Mouse (Mus musculus): ENCODE measurements around the gene Crybg3. TPM values are rescaled to one million over a fixed set of nuclear protein-coding genes. Genes with fewer than 3 reads are reported as not detected.

The Crybg3 gene
- polyA plus RNA-seq, 2 experiments = 0.55 to 0.86 TPM

GRCm38 (mm10) chr16:59516965-59517364, 83.8 kb downstream of the Crybg3 start:
- TF ChIP-seq CTCF (IDR thresholded peaks at IDR 0.05; ENCODE audit: low read depth) (no peak), EP300 (IDR thresholded peaks at IDR 0.05; ENCODE audit: low read depth) (no peak)
- no peaks in the 10 kb centered on the region for H3K27me3 ChIP-seq (ENCODE audit: control insufficient read depth, insufficient read depth, low read length)
- 74% methylated on average over 10 of the region's 10 CpGs for WGBS (ENCODE audit: insufficient replicate concordance)
- ATAC-seq (ENCODE audit: insufficient read depth) = no peak
- no peak overlapping the region for H3K27ac ChIP-seq
- H3K9me3 ChIP-seq (ENCODE audit: control insufficient read depth, low read length) = no peaks in the 10 kb centered on the region
- DNase-seq (ENCODE audit: low read depth in 3 of 3, low spot score in 3 of 3) = no peak
- no peak overlapping the region for H3K9ac ChIP-seq (replicated peaks)
- no peaks in the 10 kb centered on the region for H3K4me1 ChIP-seq (replicated peaks; ENCODE audit: control insufficient read depth in 2 of 2, insufficient read depth in 2 of 2, low read length in 1 of 2)
- H3K4me2 ChIP-seq (ENCODE audit: low read depth) = no peak overlapping the region
- H3K36me3 ChIP-seq (replicated peaks; ENCODE audit: control insufficient read depth, insufficient read depth, low read depth) = no peaks in the 10 kb centered on the region
- no peak overlapping the region for H3K4me3 ChIP-seq (ENCODE audit: insufficient read depth in 1 of 2, low read depth in 2 of 2, low read length in 2 of 2)

DNA sequence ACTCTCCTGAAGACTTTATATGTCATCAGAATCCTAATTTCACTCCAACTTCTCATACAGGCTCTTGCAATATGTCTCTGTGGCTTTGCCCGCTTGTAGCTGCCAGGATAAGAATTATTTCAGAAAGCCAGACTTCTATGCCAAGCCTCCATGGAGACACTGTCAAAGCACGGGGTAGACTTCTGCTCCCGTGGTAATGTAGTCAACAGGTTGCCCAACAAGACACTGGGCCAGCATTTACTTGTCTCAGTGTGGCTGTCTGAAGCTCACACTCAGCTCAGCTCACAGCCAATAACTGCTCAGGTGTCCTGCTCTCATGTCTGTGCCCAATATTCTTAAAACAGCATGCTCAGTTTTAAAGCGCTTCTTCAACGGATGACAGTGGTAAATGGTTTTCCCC, 85.6 kb downstream of the Crybg3 start:
- 68% methylated on average over 5 of the region's 5 CpGs for WGBS (ENCODE audit: insufficient replicate concordance)
- no peak overlapping the region for H3K4me3 ChIP-seq (ENCODE audit: insufficient read depth in 1 of 2, low read depth in 2 of 2, low read length in 2 of 2)

DNA sequence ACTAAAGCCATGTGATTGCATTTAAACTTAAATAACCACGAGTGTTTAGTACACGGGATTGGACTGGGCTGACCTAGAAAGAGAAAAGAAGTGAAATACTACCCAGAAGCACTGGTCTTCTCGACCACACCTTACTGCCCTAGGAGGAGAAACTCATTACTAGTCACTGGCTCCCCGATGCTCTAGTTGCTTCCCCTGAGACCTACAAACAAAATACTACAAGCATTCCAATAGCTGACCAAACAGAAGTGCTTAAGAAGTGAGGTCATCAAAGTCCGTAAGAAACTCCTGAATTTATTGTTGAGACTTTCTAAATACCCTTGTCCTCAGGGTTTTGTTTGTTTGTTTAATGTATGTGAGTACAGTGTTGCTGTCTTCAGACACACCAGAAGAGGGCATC, 90.9 kb downstream of the Crybg3 start:
- no peaks in the 10 kb centered on the region for H3K9me3 ChIP-seq (ENCODE audit: control insufficient read depth, low read length)
- no peak overlapping the region for H3K4me3 ChIP-seq (ENCODE audit: insufficient read depth in 1 of 2, low read depth in 2 of 2, low read length in 2 of 2)
- no peak overlapping the region for H3K27ac ChIP-seq
- DNase-seq (ENCODE audit: low read depth in 3 of 3, low spot score in 3 of 3) = no peak
- ATAC-seq (ENCODE audit: insufficient read depth) = no peak
- no peaks in the 10 kb centered on the region for H3K27me3 ChIP-seq (ENCODE audit: control insufficient read depth, insufficient read depth, low read length)
- H3K9ac ChIP-seq (replicated peaks) = no peak overlapping the region
- TF ChIP-seq EP300 (IDR thresholded peaks at IDR 0.05; ENCODE audit: low read depth) = no peak
- TF ChIP-seq CTCF (IDR thresholded peaks at IDR 0.05; ENCODE audit: low read depth) = no peak
- WGBS (ENCODE audit: insufficient replicate concordance) = 65% methylated on average over 5 of the region's 5 CpGs
- H3K4me2 ChIP-seq (ENCODE audit: low read depth) = no peak overlapping the region
- H3K4me1 ChIP-seq (replicated peaks; ENCODE audit: control insufficient read depth in 2 of 2, insufficient read depth in 2 of 2, low read length in 1 of 2) = no peaks in the 10 kb centered on the region
- H3K36me3 ChIP-seq (replicated peaks; ENCODE audit: control insufficient read depth, insufficient read depth, low read depth) = no peaks in the 10 kb centered on the region

More for the DNA sequence above, 85.6 kb downstream of the Crybg3 start:
- Histone ChIP-seq H3K4me2 (ENCODE audit: low read depth) (no peak overlapping the region), H3K36me3 (replicated peaks; ENCODE audit: control insufficient read depth, insufficient read depth, low read depth) (no peaks in the 10 kb centered on the region), H3K27me3 (ENCODE audit: control insufficient read depth, insufficient read depth, low read length) (no peaks in the 10 kb centered on the region), H3K9me3 (ENCODE audit: control insufficient read depth, low read length) (no peaks in the 10 kb centered on the region), H3K4me1 (replicated peaks; ENCODE audit: control insufficient read depth in 2 of 2, insufficient read depth in 2 of 2, low read length in 1 of 2) (no peaks in the 10 kb centered on the region), H3K9ac (replicated peaks) (no peak overlapping the region), H3K27ac (no peak overlapping the region)
- DNase-seq (ENCODE audit: low read depth in 3 of 3, low spot score in 3 of 3) (no peak), ATAC-seq (ENCODE audit: insufficient read depth) (no peak)
- TF ChIP-seq CTCF (IDR thresholded peaks at IDR 0.05; ENCODE audit: low read depth) = no peak

- H3K9ac ChIP-seq (replicated peaks) = no peak overlapping the region
- H3K27me3 ChIP-seq (ENCODE audit: control insufficient read depth, insufficient read depth, low read length) = no peaks in the 10 kb centered on the region
- no peak overlapping the region for H3K4me3 ChIP-seq (ENCODE audit: insufficient read depth in 1 of 2, low read depth in 2 of 2, low read length in 2 of 2)
- H3K9me3 ChIP-seq (ENCODE audit: control insufficient read depth, low read length) = no peaks in the 10 kb centered on the region
- ATAC-seq (ENCODE audit: insufficient read depth) = no peak
- TF ChIP-seq EP300 (IDR thresholded peaks at IDR 0.05; ENCODE audit: low read depth) (no peak), CTCF (IDR thresholded peaks at IDR 0.05; ENCODE audit: low read depth) (no peak)
- WGBS (ENCODE audit: insufficient replicate concordance) = 66% methylated on average over 3 of the region's 3 CpGs
- H3K4me1 ChIP-seq (replicated peaks; ENCODE audit: control insufficient read depth in 2 of 2, insufficient read depth in 2 of 2, low read length in 1 of 2) = no peaks in the 10 kb centered on the region
- no peak overlapping the region for H3K27ac ChIP-seq
- no peak for DNase-seq (ENCODE audit: low read depth in 3 of 3, low spot score in 3 of 3)
- no peak overlapping the region for H3K4me2 ChIP-seq (ENCODE audit: low read depth)
- H3K36me3 ChIP-seq (replicated peaks; ENCODE audit: control insufficient read depth, insufficient read depth, low read depth) = no peaks in the 10 kb centered on the region
Measured at GRCm38 (mm10) chr16:59499180-59499579, 101.6 kb downstream of the Crybg3 start.

- 78% methylated on average over 1 of the region's 1 CpGs for WGBS (ENCODE audit: insufficient replicate concordance)
- DNase-seq (ENCODE audit: low read depth in 3 of 3, low spot score in 3 of 3) (no peak), ATAC-seq (ENCODE audit: insufficient read depth) (no peak)
- no peaks in the 10 kb centered on the region for H3K9me3 ChIP-seq (ENCODE audit: control insufficient read depth, low read length)
- no peak overlapping the region for H3K27ac ChIP-seq
- H3K4me2 ChIP-seq (ENCODE audit: low read depth) = no peak overlapping the region
- H3K36me3 ChIP-seq (replicated peaks; ENCODE audit: control insufficient read depth, insufficient read depth, low read depth) = 0 out of 2 replicates have a peak, but pooled peaks cover 3% of the 10 kb centered on the region
- H3K27me3 ChIP-seq (ENCODE audit: control insufficient read depth, insufficient read depth, low read length) = no peaks in the 10 kb centered on the region
- no peak overlapping the region for H3K4me3 ChIP-seq (ENCODE audit: insufficient read depth in 1 of 2, low read depth in 2 of 2, low read length in 2 of 2)
- H3K4me1 ChIP-seq (replicated peaks; ENCODE audit: control insufficient read depth in 2 of 2, insufficient read depth in 2 of 2, low read length in 1 of 2) = no peaks in the 10 kb centered on the region
- TF ChIP-seq CTCF (IDR thresholded peaks at IDR 0.05; ENCODE audit: low read depth) (no peak), EP300 (IDR thresholded peaks at IDR 0.05; ENCODE audit: low read depth) (no peak)
- no peak overlapping the region for H3K9ac ChIP-seq (replicated peaks)
Measured at GRCm38 (mm10) chr16:59497947-59498346, 102.8 kb downstream of the Crybg3 start.

All from liver, embryonic 14.5 days (tissue).